Mouse (Mus musculus): ENCODE measurements around the gene Tmem11. TPM values are rescaled to one million over a fixed set of nuclear protein-coding genes. Genes with fewer than 3 reads are reported as not detected.

Gene Tmem11
- total RNA-seq, 2 experiments from 2014 or later: 31.5 to 67.1 TPM

- ATAC-seq (replicated peaks; ENCODE audit: poor library complexity, severe bottlenecking): peak; percentile 88
These were observed 48.5 kb downstream of the Tmem11 start, which contains the start of gene Dhrs7b for GRCm38 (mm10) chr11:60830433-60831052. TSS of gene Dhrs7b (plus strand) at chr11:60830631.

- ATAC-seq (replicated peaks; ENCODE audit: poor library complexity, severe bottlenecking): no peak
These were observed 50.2 kb downstream of the Tmem11 start for GRCm38 (mm10) chr11:60828903-60829302.

GRCm38 (mm10) chr11:60827241-60827945 lies 51.7 kb downstream of the Tmem11 start:
- no peak for ATAC-seq (replicated peaks; ENCODE audit: poor library complexity, severe bottlenecking)

- peak; percentile 58 for ATAC-seq (replicated peaks; ENCODE audit: poor library complexity, severe bottlenecking)
These were observed 52.4 kb downstream of the Tmem11 start for GRCm38 (mm10) chr11:60826700-60827099.

- no peak for ATAC-seq (replicated peaks; ENCODE audit: poor library complexity, severe bottlenecking)
These were observed 53.9 kb downstream of the Tmem11 start for GRCm38 (mm10) chr11:60825191-60825590.

GRCm38 (mm10) chr11:60823771-60824170 lies 55.3 kb downstream of the Tmem11 start:
- 0 out of 2 replicates have a peak, but pooled peaks have one; percentile 24 for ATAC-seq (replicated peaks; ENCODE audit: poor library complexity, severe bottlenecking)

- ATAC-seq (replicated peaks; ENCODE audit: poor library complexity, severe bottlenecking): no peak
These were observed 62.7 kb downstream of the Tmem11 start for GRCm38 (mm10) chr11:60816398-60816797.

Other genes starting within 250 kb of the Tmem11 start
- 11.2 and 11.8 TPM in 2 replicates for gene Llgl1, start 179.5 kb downstream of the Tmem11 start, total RNA-seq (2014; fragmentation: Nextera tagmentation)
- 3.2 TPM in 2 replicates for gene Llgl1, start 179.5 kb downstream of the Tmem11 start, total RNA-seq (2017)
- gene Flii, start 152.0 kb downstream of the Tmem11 start, total RNA-seq (2014; fragmentation: Nextera tagmentation): 50.5 and 55.7 TPM in 2 replicates
- gene Flii, start 152.0 kb downstream of the Tmem11 start, total RNA-seq (2017): 135 and 142 TPM in 2 replicates
- gene Mief2, start 150.9 kb downstream of the Tmem11 start, total RNA-seq (2014; fragmentation: Nextera tagmentation): 4.1 and 6.4 TPM in 2 replicates
- gene Mief2, start 150.9 kb downstream of the Tmem11 start, total RNA-seq (2017): 4.4 and 4.7 TPM in 2 replicates
- 17.7 and 25.5 TPM in 2 replicates for gene Top3a, start 101.9 kb downstream of the Tmem11 start, total RNA-seq (2014; fragmentation: Nextera tagmentation)
- gene Top3a, start 101.9 kb downstream of the Tmem11 start, total RNA-seq (2017): 23.8 and 28.9 TPM in 2 replicates
- gene Smcr8, start 101.7 kb downstream of the Tmem11 start, total RNA-seq (2014; fragmentation: Nextera tagmentation): 29.0 and 36.9 TPM in 2 replicates
- gene Smcr8, start 101.7 kb downstream of the Tmem11 start, total RNA-seq (2017): 14.1 and 14.8 TPM in 2 replicates
- gene Shmt1, start 67.6 kb downstream of the Tmem11 start, total RNA-seq (2014; fragmentation: Nextera tagmentation): 49.9 and 84.1 TPM in 2 replicates
- 135 and 162 TPM in 2 replicates for gene Shmt1, start 67.6 kb downstream of the Tmem11 start, total RNA-seq (2017)
- 11.2 and 14.8 TPM in 2 replicates for gene Dhrs7b, start 48.6 kb downstream of the Tmem11 start, total RNA-seq (2014; fragmentation: Nextera tagmentation)
- gene Dhrs7b, start 48.6 kb downstream of the Tmem11 start, total RNA-seq (2017): 15.4 and 18.2 TPM in 2 replicates
- gene Natd1, start 35.5 kb upstream of the Tmem11 start, total RNA-seq (2014; fragmentation: Nextera tagmentation): 1.6 and 4.7 TPM in 2 replicates
- gene Natd1, start 35.5 kb upstream of the Tmem11 start, total RNA-seq (2017): 1.3 and 2.1 TPM in 2 replicates
- gene Map2k3, start 52.8 kb upstream of the Tmem11 start, total RNA-seq (2014; fragmentation: Nextera tagmentation): 47.0 and 51.2 TPM in 2 replicates
- gene Map2k3, start 52.8 kb upstream of the Tmem11 start, total RNA-seq (2017): 13.5 and 17.0 TPM in 2 replicates
- gene Kcnj12, start 143.3 kb upstream of the Tmem11 start, total RNA-seq (2014; fragmentation: Nextera tagmentation): not detected in 2 replicates
- gene Kcnj12, start 143.3 kb upstream of the Tmem11 start, total RNA-seq (2017): not detected in 2 replicates
- 31.7 and 41.3 TPM in 2 replicates for gene Tnfrsf13b, start 247.5 kb upstream of the Tmem11 start, total RNA-seq (2014; fragmentation: Nextera tagmentation)
- gene Tnfrsf13b, start 247.5 kb upstream of the Tmem11 start, total RNA-seq (2017): 55.8 and 121 TPM in 2 replicates

Measured in granulocyte monocyte progenitor cell, adult 5-6 weeks (primary cell).